Mouse (Mus musculus): ENCODE results near the gene Egr2. TPM values are rescaled to one million over a fixed set of nuclear protein-coding genes. Genes with fewer than 3 reads are reported as not detected.

The Egr2 gene
- polyA plus RNA-seq (2015; fragmentation: Nextera tagmentation; extraction: Ambion mirVana) = 8.7 and 10.7 TPM in 2 replicates

DNA sequence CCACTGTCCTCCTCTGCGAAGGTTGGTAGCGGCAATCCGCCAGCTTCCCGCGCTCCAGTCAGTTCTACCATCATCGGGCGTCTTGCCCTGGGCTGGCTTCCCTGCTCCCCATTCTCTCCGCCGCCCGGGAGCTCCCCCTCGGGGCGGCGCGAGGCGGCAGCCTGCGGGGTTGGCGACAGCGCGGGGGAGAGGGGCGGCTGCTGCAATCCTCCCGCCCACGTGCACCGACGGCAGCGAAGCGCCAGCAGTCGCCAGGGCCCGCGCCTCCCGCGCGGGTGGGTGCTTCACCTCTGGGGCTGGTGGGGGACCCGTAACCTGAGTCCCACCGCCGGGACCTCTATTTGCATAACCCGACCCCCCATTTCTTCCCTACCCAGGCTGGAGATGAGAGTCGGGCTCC lies at the start of gene Egr2:
Gene Egr2, plus strand, starts transcription at position 220 of the 400 bp plus-strand sequence.
- peak; percentile 65 for DNase-seq (ENCODE audit: low spot score)

- no peak for DNase-seq (ENCODE audit: low spot score)
Observed at GRCm38 (mm10) chr10:67487496-67487895, 47.8 kb upstream of the Egr2 start.

DNA sequence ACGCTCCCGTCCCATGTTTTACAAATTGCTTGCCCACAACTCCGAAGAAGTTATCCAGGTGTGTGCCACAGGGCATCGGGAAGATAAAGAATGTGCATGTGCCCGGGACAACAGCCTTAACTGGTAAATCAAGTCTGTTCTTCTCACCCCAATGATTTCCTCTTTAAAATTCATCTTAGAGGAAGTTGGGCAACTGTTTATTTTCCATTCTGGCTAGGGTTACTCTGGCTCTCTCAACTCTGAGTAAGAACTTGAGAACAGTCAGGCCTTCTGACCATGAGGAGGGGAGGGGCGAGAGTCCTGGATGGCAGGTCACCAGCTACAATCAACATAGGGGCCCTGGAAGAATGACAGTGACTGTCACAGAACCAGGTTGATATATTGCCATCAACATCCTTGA lies 45.4 kb upstream of the Egr2 start:
- DNase-seq (ENCODE audit: low spot score) = no peak

- DNase-seq (ENCODE audit: low spot score) = no peak
Observed at GRCm38 (mm10) chr10:67490632-67491031, 44.6 kb upstream of the Egr2 start.

GRCm38 (mm10) chr10:67492161-67492571 lies 43.1 kb upstream of the Egr2 start:
- DNase-seq (ENCODE audit: low spot score) = no peak

DNA sequence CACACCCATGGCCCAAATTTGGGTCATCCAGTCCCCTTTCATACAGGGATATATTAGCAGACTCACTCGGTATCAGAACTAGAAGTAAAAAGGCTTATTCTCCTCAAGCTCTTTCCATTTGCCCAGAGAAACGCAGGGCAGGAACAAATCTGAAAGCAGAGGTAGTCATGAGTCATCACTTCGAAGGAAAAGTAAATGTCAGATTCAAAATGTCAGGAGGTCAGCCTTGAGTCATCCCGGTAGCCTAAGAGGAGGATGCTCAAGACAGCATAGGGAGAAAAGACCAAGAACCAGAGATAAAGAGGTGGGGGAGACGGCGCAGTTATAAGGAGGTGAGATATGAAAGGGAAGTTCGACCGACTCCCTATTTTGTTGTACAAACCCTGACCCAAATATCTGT lies 41.7 kb upstream of the Egr2 start:
- DNase-seq (ENCODE audit: low spot score) = no peak

- DNase-seq (ENCODE audit: low spot score) = peak; percentile 7
Observed at GRCm38 (mm10) chr10:67497144-67497892, 38.0 kb upstream of the Egr2 start.

DNA sequence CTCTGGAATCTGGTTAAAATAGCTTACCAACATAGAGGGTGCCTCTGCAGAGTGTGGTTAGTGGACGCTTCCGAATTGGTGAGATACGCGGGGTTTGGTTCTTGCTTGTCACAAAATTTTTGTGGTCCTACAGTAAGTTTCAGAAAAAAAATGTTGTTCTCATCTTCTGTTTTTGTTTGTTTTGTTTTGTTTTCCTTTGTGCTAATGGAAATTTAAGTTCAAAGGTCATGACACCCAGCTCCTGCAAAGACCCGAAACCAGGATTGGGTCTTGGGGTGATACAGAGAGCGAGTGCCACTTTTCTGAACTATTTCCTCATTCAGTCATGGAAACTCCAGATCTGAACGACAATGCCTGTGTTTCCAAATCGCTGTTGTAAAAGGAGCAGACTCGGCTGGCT lies 37.3 kb upstream of the Egr2 start:
- no peak for DNase-seq (ENCODE audit: low spot score)

DNA sequence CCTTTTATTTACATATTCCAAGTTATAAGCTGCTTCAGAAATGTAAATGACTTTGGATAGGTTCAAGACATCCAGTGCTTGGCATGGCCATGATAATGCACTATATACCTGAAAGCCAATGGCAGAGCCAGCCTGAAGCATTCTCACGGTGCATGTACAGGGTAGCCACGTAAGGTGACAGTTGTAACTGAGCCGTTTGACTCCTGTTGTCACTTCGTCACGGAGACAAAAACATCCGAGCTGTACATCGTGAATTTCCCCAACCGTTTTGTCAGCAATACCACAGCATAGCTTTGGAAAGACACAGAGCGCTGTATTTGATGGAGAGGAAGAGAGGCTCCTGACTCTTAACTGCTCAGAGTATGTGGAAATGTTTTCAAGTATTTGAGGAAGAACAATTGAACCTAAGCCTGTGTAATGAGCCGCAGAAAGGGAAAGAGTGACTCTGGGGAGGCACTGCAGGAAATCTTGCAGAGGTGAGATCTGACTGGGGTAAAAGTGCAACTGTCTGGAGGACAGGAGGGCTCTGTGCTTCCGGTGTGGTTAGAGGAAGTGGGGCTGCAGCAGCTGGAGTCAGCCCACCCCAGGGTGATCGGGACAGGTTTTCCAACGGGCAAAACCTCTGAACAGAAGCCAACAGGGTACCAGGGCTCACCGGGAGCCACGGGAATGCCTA lies 31.8 kb upstream of the Egr2 start:
- peak; percentile 85 for DNase-seq (ENCODE audit: low spot score)

DNA sequence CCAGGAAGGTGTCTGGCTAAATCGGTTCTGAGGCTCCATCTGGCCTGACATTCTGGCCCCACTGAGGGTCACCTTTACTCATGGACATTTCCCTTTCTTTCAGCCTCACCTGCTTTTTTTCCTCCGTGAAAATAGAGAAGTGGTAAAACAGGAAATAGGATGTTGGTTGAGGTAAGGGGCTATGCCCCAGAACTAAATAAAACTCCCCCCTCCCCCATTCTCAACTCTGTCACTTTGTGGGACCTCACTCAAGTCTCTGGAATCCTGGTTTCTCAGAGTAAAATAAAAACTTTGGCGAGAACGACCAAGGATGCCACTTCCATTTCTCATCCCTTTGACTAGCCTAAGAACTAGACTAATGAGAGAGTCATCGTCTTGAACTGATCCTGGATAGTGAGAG lies 31.2 kb upstream of the Egr2 start:
- peak; percentile 57 for DNase-seq (ENCODE audit: low spot score)

GRCm38 (mm10) chr10:67505248-67505647 lies 30.0 kb upstream of the Egr2 start:
- DNase-seq (ENCODE audit: low spot score) = no peak

DNA sequence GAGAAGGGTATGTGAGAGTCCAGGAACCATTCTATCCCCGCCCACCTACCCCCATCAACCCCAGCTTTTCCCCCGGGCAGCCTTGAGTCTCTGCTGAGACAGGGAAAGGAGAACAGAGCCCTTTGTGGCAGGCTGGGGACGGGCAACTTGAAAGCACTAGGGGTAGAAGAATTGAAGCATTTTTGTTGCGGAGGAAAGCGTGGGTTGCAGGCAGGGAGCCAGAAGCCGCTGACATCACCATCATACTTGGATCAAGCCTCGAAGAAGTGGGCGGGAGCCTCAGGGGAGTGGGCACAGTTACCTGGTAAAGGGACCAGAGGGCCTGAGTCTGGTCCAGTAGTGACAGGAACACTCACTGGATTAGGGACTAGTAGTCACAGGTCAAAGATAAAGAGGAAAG lies 23.1 kb upstream of the Egr2 start:
- DNase-seq (ENCODE audit: low spot score) = no peak

GRCm38 (mm10) chr10:67512871-67513270 lies 22.4 kb upstream of the Egr2 start:
- no peak for DNase-seq (ENCODE audit: low spot score)

DNA sequence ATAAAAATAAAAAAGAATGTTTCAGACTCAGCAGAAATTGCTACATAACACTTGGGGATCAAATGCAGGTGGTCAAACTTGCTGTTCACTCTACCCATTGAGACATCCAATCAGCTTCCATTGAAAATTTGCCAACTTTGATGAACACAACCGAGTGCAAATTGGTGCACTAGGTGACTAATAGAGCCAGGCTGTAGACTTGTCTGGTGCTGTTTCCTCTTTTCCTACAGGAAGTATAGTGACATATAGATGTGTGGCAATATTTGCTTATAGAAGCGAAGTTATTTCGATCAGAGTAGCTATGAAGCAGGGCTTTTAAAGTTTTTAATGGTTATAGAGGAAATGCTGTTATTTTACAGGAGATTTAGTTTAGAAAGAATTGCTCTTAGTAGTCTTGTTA lies 16.5 kb upstream of the Egr2 start:
- no peak for DNase-seq (ENCODE audit: low spot score)

- no peak for DNase-seq (ENCODE audit: low spot score)
Observed at GRCm38 (mm10) chr10:67524130-67524529, 11.1 kb upstream of the Egr2 start.

DNA sequence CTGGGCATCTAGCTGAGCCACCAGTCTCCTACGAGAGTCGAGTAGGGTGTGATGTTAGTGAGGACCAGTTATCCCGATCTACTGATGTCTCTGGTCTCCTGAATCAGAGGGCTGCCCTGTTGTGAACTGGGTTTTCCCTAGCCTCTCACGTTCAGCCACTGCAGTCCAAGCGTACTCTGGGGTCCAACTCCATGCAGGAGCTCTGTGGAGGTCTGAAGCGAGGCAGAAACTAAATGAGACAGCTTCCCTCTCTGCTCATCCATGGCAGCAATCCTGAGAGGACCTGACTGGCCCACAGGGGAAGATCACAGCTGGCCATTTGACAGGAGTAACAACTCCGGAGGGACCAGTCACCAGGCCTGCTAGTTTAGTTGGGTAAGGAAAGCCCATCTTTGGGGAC lies 10.6 kb upstream of the Egr2 start:
- DNase-seq (ENCODE audit: low spot score) = no peak

GRCm38 (mm10) chr10:67526435-67526834 lies 8.8 kb upstream of the Egr2 start:
- DNase-seq (ENCODE audit: low spot score) = no peak

DNA sequence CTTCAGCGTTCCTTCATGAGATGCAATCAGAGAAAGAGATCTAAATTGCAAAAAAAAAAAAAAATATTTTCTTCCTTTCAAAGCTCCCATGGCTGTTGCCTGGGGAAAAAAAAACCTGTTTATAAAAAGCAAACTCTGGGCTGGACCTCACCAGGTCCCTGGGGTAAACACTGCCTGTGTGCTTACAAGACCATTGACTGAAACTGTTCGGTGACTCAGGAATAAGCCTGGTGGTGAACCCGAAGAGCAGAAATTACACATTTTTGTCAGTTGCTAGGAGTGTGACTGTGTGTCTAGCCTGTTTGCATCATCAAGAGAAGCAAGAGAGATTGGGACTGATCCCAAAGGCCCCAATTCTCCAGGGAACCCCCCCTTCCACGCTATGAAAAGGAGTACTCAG lies 5.5 kb upstream of the Egr2 start:
- no peak for DNase-seq (ENCODE audit: low spot score)

GRCm38 (mm10) chr10:67535972-67536371 lies 697 bp downstream of the Egr2 start:
- peak; percentile 66 for DNase-seq (ENCODE audit: low spot score)

DNA sequence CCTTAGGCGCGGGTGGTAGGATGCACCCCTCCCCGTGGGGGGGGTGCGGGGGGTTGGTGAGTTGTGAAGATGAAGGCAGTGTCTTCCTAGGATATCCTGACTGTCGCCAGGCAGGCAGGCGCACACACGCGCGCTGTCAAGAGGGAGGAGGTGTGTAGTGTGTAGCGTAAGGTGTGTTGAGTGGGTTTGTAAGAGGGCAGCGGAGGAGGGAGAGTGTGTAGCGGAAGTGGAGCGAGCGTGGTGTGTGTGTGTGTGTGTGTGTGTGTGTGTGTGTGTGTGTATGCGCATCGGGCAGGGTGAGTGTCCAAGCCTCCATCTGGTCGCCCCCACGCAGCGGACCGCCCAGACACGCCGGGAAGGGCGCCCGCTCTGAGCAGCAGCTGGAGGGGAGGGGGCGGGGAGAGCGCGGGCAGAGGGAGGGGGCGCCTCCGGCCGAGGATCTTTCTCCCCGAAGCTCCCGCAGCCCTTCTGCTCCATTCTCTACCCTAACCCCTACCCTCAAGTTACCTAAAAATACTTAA lies 1.4 kb downstream of the Egr2 start:
- DNase-seq (ENCODE audit: low spot score) = peak; percentile 69

- peak; percentile 97 for DNase-seq (ENCODE audit: low spot score)
Observed at GRCm38 (mm10) chr10:67537151-67537994, 2.1 kb downstream of the Egr2 start.

DNA sequence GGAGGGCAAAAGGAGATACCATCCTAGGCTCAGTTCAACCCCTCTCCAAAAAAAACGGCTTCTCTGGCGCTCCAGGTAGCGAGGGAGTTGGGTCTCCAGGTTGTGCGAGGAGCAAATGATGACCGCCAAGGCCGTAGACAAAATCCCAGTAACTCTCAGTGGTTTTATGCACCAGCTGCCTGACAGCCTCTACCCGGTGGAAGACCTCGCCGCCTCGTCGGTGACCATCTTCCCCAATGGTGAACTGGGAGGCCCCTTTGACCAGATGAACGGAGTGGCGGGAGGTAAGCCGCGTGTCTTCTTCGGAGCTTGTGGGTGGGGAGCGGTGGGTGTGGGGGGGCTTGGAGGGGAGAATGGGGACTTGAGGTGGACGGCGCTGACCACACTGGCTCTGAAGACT lies 2.8 kb downstream of the Egr2 start:
- DNase-seq (ENCODE audit: low spot score) = peak; percentile 30

Data from thymus, postnatal 0 days (tissue).